Mouse (Mus musculus) embryonic facial prominence, embryonic 11.5 days (tissue): ENCODE measurements around the gene Cfap298. TPM values are rescaled to one million over a fixed set of nuclear protein-coding genes. Genes with fewer than 3 reads are reported as not detected.
A peak's percentile ranks its signal among the peaks of the same experiment; 100 is the strongest.

Experiments
- ATAC-seq: fragments of 200-750 bp; cut with Nextera tagmentation; replicated peaks from 2 replicates; pipeline ENCODE4 v1.8.0; 2017; ENCODE audit warnings: low read depth; ENCODE audit not compliant: insufficient number of reproducible peaks, low FRiP score, low TSS enrichment
- DNase-seq: peaks from one replicate; pipeline ENCODE4 v3.0.0-alpha.2; 2015; ENCODE audit warnings: low spot score
- H3K27ac ChIP-seq: fragments of 300-500 bp; sonication (generic); replicated peaks from 2 replicates; pipeline ENCODE4 v1.5.1; 2014; ENCODE audit warnings: mild to moderate bottlenecking, low read depth, low read length, control low read depth
- H3K27me3 ChIP-seq: fragments of 300-500 bp; sonication (generic); 2 replicates; pipeline ENCODE4 v1.6.1; 2014; ENCODE audit warnings: mild to moderate bottlenecking, low read length, moderate library complexity, mixed read lengths; ENCODE audit not compliant: control insufficient read depth, insufficient read depth
- H3K36me3 ChIP-seq: fragments of 300-500 bp; sonication (generic); replicated peaks from 2 replicates; pipeline ENCODE4 v1.6.1; 2014; ENCODE audit warnings: low read depth, mild to moderate bottlenecking, low read length, moderate library complexity, mixed read lengths; ENCODE audit not compliant: control insufficient read depth, insufficient read depth
- H3K4me1 ChIP-seq: fragments of 300-500 bp; sonication (generic); 2 replicates; pipeline ENCODE4 v1.6.1; 2014; ENCODE audit warnings: low read length, mixed read lengths; ENCODE audit not compliant: control insufficient read depth, insufficient read depth
- H3K4me2 ChIP-seq: fragments of 300-500 bp; sonication (generic); 2 replicates; pipeline ENCODE4 v1.6.1; 2014; ENCODE audit warnings: low read depth, mild to moderate bottlenecking, control low read depth, low read length, moderate library complexity
- H3K4me3 ChIP-seq: fragments of 300-500 bp; sonication (generic); 2 replicates; pipeline ENCODE4 v1.5.1; 2014; ENCODE audit warnings: low read depth, low read length, control low read depth
- H3K9ac ChIP-seq: fragments of 300-500 bp; sonication (generic); replicated peaks from 2 replicates; pipeline ENCODE4 v1.6.1; 2014; ENCODE audit warnings: mild to moderate bottlenecking, control low read depth, low read length
- H3K9me3 ChIP-seq: fragments of 300-500 bp; sonication (generic); replicated peaks from 2 replicates; pipeline ENCODE4 v1.6.1; 2016; ENCODE audit warnings: mild to moderate bottlenecking, low read length, inconsistent platforms, mixed read lengths; ENCODE audit not compliant: control insufficient read depth
- WGBS: fragments of 180-500 bp; shearing (Covaris S2); extraction: QIAGEN DNeasy Blood & Tissue Kit; methylation state at CpG from one replicate; pipeline ENCODE4 v1.1.7; 2014; 5-methylcytosine and 5-hydroxymethylcytosine counted together
- polyA plus RNA-seq: library from polyadenylated mRNA; unstranded; fragments of >200 nt; fragmentation: Nextera tagmentation; extraction: Ambion mirVana; gene quantifications from 2 replicates; pipeline ENCODE4 v1.2.1, GENCODE M21; 2014

Cfap298 gene
- polyA plus RNA-seq, 1 experiment from 2014 or later: 49.7 TPM

DNA sequence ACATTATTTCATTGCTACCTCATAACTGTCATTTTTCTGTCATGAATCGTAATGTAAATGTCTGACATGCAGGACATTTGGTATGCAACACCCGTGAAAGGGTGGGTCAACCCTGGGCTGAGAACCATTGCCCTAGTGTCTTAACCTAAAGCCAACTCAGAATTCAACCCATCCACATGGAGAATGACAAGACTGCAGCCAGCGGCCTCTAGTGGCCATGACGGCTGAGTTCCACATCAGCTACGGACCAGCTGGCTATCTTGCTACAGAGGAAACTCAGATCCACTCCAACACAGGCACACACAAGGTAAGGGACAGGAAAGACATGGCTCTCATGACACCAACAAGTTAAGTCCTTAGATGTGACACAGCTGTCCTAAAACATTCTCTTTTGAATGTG is 9.5 kb downstream of the Cfap298 start:
- no peaks in the 10 kb centered on the region for H3K9me3 ChIP-seq
- H3K4me1 ChIP-seq: no peaks in the 10 kb centered on the region
- H3K4me3 ChIP-seq: no peak overlapping the region
- no peak overlapping the region for H3K4me2 ChIP-seq
- DNase-seq (peak; percentile 77), ATAC-seq (0 out of 2 replicates have a peak, but pooled peaks have one; percentile 32)
- no peaks in the 10 kb centered on the region for H3K27me3 ChIP-seq
- H3K36me3 ChIP-seq: no peaks in the 10 kb centered on the region
- 28% methylated on average over 5 of the region's 5 CpGs for WGBS
- H3K27ac ChIP-seq: no peak overlapping the region
- H3K9ac ChIP-seq: no peak overlapping the region

DNA sequence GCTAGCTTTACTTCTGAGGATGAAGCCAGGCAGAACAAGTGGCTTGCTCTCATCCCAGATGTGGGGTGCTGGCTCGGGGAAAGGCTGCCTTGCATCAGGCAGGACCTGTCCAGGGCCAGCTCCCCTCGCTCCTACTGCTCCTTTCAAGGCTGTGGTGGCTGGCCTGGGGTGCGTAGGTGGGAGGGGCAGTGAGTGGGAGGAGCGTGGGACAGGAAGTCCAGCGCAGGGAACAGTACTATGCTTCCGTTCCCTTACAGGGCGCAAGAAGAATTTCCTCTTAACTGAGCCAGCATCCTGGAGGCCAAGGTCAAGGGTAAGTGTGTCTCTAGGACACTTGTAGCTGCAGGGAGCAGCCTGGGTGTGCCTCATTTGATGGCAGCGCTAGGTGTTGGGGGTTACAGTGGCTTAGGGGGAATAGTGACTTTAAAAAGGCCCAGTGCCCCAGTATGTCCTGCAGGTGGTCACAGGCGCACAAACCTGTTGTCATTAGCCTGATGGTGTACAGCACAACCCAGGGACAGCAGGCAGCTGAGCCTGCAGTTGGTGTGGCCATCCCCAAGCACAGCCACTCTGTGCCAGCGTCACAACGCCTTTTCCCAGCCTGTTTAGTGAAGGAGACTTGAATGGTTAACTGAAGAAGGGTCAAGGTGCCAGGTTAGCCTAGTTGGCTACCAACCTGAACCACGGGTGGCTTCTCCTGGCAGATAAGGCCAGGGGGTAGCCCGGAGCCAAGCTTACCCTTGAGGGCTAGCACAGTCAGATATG is 10.1 kb downstream of the Cfap298 start:
- H3K27ac ChIP-seq: no peak overlapping the region
- no peaks in the 10 kb centered on the region for H3K9me3 ChIP-seq
- no peak overlapping the region for H3K9ac ChIP-seq
- ATAC-seq (no peak), DNase-seq (no peak)
- WGBS: 84% methylated on average over 13 of the region's 13 CpGs
- no peaks in the 10 kb centered on the region for H3K27me3 ChIP-seq
- no peak overlapping the region for H3K4me3 ChIP-seq
- no peaks in the 10 kb centered on the region for H3K4me1 ChIP-seq
- H3K36me3 ChIP-seq: no peaks in the 10 kb centered on the region
- H3K4me2 ChIP-seq: no peak overlapping the region

- H3K9me3 ChIP-seq: no peaks in the 10 kb centered on the region
- H3K4me3 ChIP-seq: no peak overlapping the region
- DNase-seq (no peak), ATAC-seq (no peak)
- H3K36me3 ChIP-seq: no peaks in the 10 kb centered on the region
- H3K4me2 ChIP-seq: no peak overlapping the region
- no peak overlapping the region for H3K9ac ChIP-seq
- WGBS: 52% methylated on average over 10 of the region's 10 CpGs
- no peaks in the 10 kb centered on the region for H3K4me1 ChIP-seq
- no peak overlapping the region for H3K27ac ChIP-seq
- H3K27me3 ChIP-seq: no peaks in the 10 kb centered on the region
Measured at GRCm38 (mm10) chr16:90921471-90922159, 13.3 kb downstream of the Cfap298 start.

DNA sequence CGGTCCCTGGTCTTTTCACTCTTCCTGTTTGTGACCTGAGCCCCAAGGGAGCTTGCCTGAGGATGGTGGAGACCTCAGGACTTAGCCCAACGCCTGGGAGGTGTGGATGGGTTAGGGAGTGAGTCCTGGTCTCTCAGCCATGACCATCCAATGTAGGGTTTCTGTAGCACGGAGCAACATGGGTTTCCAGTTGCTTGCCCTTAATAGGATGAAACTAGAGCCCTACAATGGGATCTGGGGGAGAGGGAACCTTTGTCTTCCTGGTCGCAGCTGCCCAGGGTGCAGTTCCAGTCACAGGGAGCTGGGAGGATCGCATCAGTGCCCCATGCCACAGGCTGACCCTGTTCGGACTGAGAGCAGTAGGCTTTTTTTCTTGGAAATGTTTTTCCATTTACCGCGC is 17.8 kb downstream of the Cfap298 start:
- H3K4me3 ChIP-seq: no peak overlapping the region
- H3K4me2 ChIP-seq: no peak overlapping the region
- DNase-seq (no peak), ATAC-seq (no peak)
- no peak overlapping the region for H3K9ac ChIP-seq
- no peaks in the 10 kb centered on the region for H3K27me3 ChIP-seq
- no peak overlapping the region for H3K27ac ChIP-seq
- no peaks in the 10 kb centered on the region for H3K4me1 ChIP-seq
- no peaks in the 10 kb centered on the region for H3K36me3 ChIP-seq
- 61% methylated on average over 8 of the region's 8 CpGs for WGBS
- no peaks in the 10 kb centered on the region for H3K9me3 ChIP-seq

GRCm38 (mm10) chr16:90916040-90916481 is 18.9 kb downstream of the Cfap298 start:
- Histone ChIP-seq H3K4me3 (no peak overlapping the region), H3K4me1 (no peaks in the 10 kb centered on the region), H3K9me3 (no peaks in the 10 kb centered on the region), H3K36me3 (no peaks in the 10 kb centered on the region), H3K27me3 (no peaks in the 10 kb centered on the region), H3K9ac (no peak overlapping the region), H3K27ac (no peak overlapping the region), H3K4me2 (no peak overlapping the region)
- DNase-seq (peak; percentile 28), ATAC-seq (no peak)
- 40% methylated on average over 12 of the region's 12 CpGs for WGBS

DNA sequence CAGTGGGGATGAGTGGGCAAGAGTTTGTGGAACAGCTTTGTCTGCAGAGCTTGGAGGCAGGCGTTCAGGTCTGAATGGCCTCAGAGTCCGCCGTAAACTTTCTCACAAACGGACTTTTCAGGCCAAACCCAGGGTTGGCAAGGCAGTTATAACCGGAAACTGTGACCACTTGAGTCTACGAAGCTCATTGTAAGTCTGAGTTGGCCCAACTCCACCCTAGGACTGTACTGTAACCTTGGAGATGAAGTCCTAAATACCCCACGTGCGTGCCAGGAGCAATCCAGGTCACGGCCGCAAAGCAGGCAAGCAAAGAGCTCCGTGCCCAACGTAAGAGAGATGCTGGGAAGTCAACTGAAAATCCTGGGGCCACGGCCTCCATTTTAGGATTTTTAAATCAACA is 23.1 kb downstream of the Cfap298 start:
- H3K4me1 ChIP-seq: no peaks in the 10 kb centered on the region
- no peak overlapping the region for H3K4me3 ChIP-seq
- H3K4me2 ChIP-seq: no peak overlapping the region
- H3K27ac ChIP-seq: no peak overlapping the region
- DNase-seq: no peak
- no peaks in the 10 kb centered on the region for H3K36me3 ChIP-seq
- no peaks in the 10 kb centered on the region for H3K9me3 ChIP-seq
- H3K27me3 ChIP-seq: no peaks in the 10 kb centered on the region
- H3K9ac ChIP-seq: no peak overlapping the region
- WGBS: 94% methylated on average over 13 of the region's 13 CpGs
- no peak for ATAC-seq

- DNase-seq: no peak
- no peak overlapping the region for H3K9ac ChIP-seq
- ATAC-seq: no peak
- no peak overlapping the region for H3K4me2 ChIP-seq
- no peaks in the 10 kb centered on the region for H3K27me3 ChIP-seq
- no peak overlapping the region for H3K4me3 ChIP-seq
- no peak overlapping the region for H3K27ac ChIP-seq
- H3K36me3 ChIP-seq: no peaks in the 10 kb centered on the region
- no peaks in the 10 kb centered on the region for H3K9me3 ChIP-seq
- 80% methylated on average over 17 of the region's 17 CpGs for WGBS
- H3K4me1 ChIP-seq: no peaks in the 10 kb centered on the region
Measured at GRCm38 (mm10) chr16:90910855-90911533, 23.9 kb downstream of the Cfap298 start.

- Histone ChIP-seq H3K4me2 (no peak overlapping the region), H3K27ac (no peak overlapping the region), H3K9ac (no peak overlapping the region), H3K4me3 (no peak overlapping the region), H3K27me3 (no peaks in the 10 kb centered on the region), H3K9me3 (no peaks in the 10 kb centered on the region), H3K36me3 (no peaks in the 10 kb centered on the region), H3K4me1 (no peaks in the 10 kb centered on the region)
- ATAC-seq (no peak), DNase-seq (no peak)
- WGBS: 70% methylated on average over 7 of the region's 7 CpGs
Measured at GRCm38 (mm10) chr16:90907250-90907649, 27.7 kb downstream of the Cfap298 start.
